Mouse (Mus musculus) erythroblast, embryonic 14.5 days (primary cell): Measurements from ENCODE around the gene Gm28372.

Experiments used
- GATA1 ChIP-seq: IDR thresholded peaks from 2 replicates; pipeline ENCODE4 v1.6.1; 2012; ENCODE audit warnings: low read length, inconsistent platforms, mixed read lengths
- TAL1 ChIP-seq: IDR thresholded peaks from 3 replicates; pipeline ENCODE4 v1.6.1; 2012; ENCODE audit warnings: low read length, inconsistent platforms, mixed read lengths

DNA sequence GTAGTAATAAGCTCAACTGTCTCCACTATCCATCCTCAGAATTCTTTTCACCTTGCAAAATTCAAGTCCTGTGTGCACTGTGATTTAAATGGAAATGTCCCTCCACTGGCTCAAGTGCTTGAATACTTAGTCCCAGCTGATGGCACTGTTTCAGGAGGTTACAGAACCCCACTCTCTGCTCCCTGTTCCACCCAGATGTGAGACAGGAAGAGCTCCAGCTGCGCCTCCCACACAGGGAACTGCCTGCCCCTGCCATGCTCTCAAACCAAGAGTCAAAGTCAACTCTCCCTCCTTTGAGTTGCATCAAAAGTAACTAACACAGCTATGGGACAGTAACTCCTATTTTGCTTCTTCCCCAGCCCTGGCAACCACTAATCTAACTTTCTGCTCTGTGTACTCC is 18.8 kb upstream of the Gm28372 start:
- no peak for TF ChIP-seq GATA1
- no peak for TF ChIP-seq TAL1
